Mouse (Mus musculus) heart, adult 9 months (tissue): ENCODE measurements around the gene Cabp2.
"Not testable (repeated sequence)": the region's sequence is repeated elsewhere in the genome, so short reads cannot be mapped to it uniquely, and the experiment has no call there.

Experiments used
- DNase-seq, 2 experiments: peaks; one replicate each; pipeline ENCODE4 v3.0.0; 2022; ENCODE audit warnings: low spot score in 2 of 2

Gene Cabp2

DNA sequence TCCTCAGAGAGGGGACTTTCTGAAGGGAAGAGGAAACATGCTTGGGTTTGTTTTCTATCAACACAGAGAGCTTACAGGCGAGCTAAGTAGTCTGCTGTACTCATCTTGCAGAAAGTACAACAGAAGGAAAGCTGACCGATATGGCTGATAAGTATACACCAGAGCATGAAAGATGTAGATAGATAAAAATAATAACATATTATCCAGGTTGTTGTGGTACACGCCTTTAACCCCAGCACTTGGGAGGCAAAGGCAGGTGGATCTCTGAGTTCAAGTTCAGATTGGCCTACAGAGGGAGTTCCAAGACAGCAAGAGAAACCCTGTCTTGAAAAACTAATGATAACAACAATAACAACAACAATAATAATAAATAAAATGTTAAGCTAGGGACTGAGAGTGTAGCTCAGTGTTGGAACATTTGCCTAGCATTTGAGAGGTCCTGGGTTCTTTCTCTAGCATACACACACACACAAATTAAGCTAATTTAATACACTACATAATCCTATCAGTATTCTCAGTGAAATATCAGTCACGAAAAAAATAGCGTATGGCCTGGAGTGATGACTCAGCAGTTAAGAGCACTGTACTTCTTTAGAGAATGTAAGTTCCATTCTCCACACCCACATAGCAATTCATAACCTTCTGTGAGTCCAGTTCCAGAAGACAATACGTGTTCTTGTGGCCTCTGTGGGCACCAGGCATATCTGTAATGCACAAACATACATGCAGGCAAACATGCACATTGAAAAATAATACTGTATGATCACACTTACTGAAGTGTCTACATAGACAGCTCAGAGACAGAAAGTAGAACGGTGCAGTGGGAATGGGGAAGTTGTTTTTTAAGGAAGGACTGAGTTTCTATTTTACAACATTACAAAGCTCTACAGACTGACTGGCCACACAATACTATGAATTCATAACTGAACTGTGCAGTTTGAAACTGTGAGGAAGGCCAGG lies 41.3 kb downstream of the Cabp2 start:
- DNase-seq: no peak

DNA sequence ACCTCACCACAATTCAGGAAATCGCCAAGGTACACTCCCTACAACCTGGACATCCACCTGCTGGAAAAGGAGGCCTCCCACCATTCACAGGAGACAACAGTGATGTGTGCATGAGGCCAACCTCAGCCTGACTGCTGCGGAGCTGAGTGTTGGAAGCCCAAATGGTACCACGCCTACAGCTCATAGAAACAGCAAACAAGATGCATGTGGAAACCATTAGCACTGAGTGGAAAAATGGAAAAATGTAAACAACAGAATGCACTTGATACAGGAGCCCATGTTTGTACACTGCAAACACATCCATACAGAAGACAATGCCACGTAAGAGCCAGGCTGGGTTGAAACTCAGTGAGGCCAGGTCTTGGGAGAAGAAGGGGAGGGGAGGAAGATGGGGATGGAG lies 43.1 kb downstream of the Cabp2 start:
- DNase-seq: no peak

DNA sequence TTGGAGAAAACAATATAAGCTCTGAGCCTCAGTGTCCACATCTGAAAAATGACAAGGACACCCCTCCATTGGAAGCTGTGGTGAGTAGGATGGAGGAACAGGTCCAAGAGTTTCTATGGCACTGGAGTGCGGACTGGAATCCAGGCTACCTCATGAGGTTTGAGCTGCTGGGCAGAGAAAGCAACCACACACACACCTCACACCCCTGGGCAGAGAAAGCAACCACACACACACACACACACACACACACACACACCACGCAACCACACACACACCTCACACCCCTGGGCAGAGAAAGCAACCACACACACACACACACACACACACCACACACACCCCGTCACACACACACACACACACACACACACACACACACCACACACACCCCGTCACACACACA lies 43.9 kb downstream of the Cabp2 start:
- not testable (repeated sequence) for DNase-seq

DNA sequence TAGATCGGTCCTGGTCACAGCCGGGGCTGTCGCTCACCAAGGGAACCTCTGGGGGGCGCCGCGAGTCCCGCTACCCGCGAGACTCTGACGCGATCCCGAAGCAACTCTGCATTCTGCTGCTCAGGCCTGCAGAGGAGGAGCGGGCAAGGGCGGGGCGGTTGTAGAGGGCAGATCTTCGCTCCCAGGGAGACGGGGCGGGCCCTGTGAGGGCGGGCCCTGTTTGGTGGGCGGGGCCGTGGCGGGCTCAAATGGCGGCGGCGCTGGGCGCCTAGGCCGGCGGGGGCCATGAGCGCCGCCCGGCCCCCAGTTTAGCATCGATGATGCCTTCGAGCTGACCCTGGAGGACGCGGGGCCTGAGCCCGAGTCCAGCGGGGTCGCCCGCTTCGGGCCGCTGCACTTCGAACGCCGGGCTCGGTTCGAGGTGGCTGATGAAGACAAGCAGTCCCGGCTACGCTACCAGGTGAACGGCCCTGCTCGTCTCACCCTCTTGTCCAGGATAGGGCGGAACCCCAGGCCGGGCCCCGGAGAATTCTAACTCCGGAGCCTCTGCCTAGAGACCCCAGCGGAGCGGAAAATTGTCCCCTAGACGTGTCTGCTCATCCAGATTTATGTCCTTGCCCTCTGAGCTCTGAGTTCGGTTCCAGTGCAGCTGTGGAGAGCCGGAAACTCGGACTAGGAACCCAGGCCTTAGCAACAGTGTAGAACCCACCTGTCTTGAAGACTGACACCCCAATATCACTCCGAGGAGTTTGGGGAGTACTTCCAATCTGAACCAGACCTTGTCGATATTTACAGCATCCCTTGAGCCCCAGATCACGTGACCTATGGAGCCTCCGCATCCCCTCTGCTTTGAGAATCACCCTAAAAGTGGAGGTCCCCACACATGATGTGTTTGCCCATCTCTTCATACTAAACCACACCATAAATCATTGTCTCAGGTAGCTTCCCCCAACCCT lies 44.6 kb downstream of the Cabp2 start, which contains the start of gene Aip:
Aip (minus strand) TSS at position 118 of the 956 bp plus-strand sequence.
- DNase-seq: peak; percentile 97 to 98

DNA sequence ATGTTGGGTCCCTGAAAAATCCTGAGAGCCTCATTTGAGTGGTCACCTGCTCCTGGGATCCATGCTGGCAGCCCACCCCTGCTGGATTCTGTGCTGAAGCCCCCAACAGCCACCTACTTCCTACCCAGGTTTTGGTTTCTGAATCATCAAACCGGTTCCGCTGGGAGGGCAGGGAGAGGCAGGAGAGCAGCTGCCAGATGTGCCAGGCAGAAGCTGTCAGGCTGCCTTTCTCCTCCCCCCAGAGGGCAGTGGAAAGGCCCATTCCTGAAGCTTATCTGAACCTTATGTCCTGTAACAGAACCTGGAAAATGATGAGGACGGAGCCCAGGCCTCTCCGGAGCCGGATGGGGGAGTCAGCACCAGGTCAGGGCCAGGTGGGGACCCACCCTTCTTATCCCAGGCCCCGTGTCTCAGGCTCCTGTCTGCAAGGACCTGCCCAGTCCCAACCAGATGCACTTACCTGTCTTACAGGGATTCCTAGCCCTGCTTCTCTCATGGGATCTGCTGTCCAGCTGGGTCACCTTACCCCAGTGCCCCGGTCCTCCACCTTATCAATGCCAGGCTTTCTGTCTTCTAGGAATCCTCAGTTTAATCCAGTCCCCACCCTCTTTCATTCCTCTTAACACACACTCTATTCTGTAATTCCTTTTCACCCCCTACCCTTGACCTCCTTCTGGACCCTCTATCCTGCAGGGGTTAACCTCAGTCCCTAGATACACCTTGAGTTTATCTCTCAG lies 45.5 kb downstream of the Cabp2 start:
- DNase-seq: no peak

DNA sequence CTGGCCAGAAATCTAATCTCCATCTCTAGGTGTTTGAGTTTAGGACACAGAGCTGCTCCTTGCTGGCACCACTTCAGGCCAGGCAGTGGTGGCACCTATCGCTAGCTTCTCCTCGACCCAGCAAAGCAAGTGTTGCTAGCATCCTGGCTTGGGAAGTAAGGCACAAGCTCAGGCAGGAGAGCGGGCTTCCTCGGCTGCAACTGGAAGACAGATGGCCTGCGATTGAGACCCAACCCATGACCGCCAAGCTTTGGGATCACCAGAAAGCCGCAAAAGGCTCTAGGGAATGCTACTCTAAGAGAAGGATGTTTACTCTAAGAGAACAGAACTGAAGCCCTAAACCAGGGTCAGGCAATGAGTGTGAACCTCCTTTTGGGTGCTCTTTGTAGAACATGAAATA lies 48.1 kb downstream of the Cabp2 start:
- no peak for DNase-seq

DNA sequence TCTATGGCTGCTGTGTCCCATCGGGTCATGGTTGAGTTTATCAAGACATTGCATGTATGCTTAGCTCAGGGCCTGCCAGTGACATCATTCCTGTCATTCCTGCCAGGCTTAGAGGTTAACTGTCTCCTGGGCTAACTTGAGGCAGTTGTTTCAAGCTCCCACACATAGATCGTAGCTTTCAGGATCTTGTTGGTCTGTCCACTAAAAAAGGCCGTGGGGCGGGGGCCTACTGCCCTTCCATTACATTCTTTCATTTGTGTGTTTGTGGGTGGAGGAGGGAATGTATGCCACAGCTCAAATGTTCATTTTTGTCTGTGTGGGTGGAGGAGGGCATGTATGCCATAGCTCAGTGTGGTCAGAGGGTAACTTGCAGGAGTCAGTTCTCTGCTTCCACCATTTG lies 48.7 kb downstream of the Cabp2 start:
- DNase-seq: no peak

DNA sequence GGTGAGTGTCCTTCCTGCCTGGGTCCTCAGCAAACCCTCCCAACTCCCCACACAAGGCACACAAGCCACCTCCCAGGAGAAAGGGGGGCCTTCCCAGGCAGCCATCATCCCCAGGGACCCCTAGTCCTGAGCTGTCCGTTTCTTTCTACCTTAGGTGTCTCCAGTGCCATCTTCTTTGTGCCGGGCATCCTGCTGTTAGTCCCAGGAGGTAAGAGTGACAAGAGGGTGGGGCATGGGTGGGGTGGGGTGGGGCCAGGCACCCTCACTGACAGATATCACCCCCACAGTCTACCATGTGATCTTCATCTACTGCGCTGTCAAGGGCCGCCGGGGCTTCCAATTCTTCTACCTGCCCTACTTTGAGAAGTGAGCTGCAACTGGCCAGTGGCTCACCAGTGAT lies 49.7 kb downstream of the Cabp2 start:
- DNase-seq: no peak

DNA sequence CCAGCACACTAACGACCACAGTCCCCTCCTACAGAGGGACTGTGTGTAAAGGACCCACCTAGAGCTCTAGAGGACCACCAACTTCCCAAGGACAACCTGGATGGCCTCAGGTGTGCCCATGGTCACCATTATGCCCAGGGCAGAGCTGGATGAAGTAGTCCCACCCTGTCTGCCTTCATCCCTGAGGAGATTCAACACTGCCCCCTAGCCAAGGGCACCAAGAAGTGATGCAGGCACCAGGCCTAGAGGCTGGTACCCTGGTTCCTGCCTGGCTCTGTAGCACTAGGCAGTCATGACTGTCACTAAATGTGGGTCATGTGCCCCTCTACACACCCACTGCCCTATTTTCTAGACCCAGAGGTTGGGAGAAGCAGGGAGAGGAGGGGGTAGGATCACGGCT lies 50.4 kb downstream of the Cabp2 start:
- DNase-seq: no peak

DNA sequence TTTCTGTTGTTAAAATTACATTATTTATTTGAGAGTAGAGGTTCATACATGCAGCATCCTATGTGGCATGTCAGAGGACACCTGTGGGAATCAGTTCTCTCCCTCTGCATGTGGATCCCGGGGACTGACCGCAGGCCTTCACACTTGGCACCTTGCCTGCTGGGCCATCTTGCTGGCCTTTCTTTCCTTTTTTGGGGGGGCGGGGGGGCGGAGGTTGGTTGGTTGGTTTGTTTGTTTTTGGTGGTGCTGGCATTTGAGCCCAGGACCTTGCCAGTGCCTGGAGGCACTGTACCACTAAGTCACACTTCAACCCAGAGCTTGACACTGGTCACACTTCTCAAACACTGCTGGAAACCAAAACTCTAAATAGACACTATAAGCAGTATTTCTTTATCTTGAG lies 53.0 kb downstream of the Cabp2 start:
- DNase-seq: no peak

DNA sequence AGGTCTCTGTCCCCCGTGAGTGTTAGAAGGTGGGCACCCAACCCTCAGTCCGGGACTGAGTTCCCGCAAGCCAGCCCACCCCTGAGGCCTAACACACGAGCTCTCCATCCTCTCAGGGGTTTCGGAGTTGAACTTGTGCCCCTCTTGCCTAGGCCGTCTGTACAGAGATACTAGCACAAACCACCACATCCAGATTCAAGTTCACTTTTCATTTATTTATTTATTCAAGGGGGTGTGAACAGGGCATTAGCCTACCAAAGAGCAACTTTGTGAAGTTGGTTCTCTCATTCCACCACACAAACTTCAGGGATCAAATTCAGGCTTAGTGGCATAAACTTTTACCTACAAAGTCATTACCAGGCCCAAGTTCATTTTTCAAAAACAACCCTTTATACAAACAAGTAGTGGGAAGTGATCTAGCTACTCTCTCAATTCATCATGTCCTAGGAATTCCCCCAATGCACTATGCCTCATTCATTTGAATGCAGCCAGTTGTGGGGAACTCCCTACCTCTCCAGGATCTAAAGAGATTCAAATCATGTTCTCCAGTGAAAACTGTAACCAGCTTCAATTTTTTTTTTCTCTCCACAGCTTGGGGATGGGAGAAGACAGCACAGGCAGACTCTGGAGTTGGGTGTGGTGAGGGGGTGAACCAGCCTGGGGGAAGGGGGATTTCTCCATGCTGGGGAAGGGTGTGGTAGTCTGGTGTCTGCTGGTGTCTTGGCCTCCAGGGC lies 54.0 kb downstream of the Cabp2 start:
- DNase-seq: not testable (repeated sequence)

DNA sequence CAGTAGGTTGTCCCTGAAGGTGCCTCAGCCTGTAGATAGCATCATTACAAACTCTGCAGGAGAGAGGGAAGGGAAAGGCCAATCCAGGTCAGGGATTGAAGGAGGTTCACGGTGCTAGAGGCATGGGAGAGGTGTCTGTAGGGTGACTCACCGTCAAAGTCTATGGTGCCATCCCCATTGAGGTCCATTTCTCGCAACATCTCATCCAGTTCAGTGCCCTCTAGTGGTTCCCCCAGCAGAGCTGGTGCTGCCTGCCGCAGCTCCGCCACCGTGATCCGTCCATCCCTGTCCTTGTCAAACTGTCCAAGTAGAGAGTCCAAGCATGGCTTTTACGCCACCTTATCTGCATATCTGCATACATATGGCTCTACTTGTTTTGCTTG lies 54.6 kb downstream of the Cabp2 start:
- not testable (repeated sequence) for DNase-seq

DNA sequence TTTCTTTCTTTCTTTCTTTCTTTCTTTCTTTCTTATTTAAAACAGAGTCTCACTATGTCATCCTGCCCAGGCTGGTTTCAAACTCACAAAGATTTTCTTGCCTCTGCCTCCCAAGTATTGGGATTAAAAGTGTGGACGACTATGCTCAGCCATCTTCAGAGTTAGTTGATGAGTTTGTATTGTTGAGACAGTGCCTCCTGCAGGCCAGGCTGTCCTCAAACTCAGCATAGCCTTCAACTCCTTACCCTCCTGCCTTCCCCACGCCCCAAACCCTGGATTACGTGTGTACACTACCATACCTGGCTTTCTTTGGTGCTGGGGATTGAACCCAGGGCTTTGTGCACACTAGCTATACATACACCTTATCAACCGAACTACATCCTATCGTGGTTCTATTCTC lies 55.1 kb downstream of the Cabp2 start:
- DNase-seq: no peak
